Mouse (Mus musculus): Measurements from ENCODE around the gene Raph1.

- TF ChIP-seq CTCF (IDR thresholded peaks at IDR 0.05; ENCODE audit: borderline replicate concordance, extremely low read depth, insufficient read depth, insufficient read length) (no peak), POLR2A (IDR thresholded peaks at IDR 0.05; ENCODE audit: borderline replicate concordance, extremely low read depth, insufficient read depth, insufficient read length, poor library complexity, severe bottlenecking) (no peak)
These were observed 73.5 kb downstream of the Raph1 start for GRCm38 (mm10) chr1:60493421-60493820.

Data from brain, embryonic 14.5 days (tissue).